Mouse (Mus musculus): ENCODE results near the gene Ulk4. TPM values are rescaled to one million over a fixed set of nuclear protein-coding genes. Genes with fewer than 3 reads are reported as not detected.

Ulk4 gene
- polyA plus RNA-seq, 1 experiment from 2014 or later, result 32.8 TPM

DNA sequence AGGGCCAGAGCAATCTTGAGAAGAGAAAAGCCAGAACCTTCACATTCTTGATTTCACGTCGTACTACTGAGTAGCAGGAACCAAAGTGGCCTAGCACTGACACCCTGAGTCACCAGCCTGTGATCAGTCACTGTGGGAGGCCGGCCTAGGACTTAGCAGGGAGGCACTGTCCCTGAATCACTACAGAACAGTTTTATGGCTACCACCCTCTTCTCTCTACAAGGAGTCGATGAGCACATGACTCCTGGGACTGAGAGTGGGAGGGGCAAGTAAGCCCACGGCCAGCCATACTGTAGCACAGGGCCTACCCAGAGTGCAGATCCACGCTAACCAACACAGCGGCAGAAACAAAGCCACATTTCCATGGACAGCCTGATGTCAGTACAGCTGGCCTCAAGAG, 183.2 kb downstream of the Ulk4 start:
- ATAC-seq (ENCODE audit: insufficient read depth), result no peak
- Histone ChIP-seq H3K36me3 (replicated peaks) (no peaks in the 10 kb centered on the region), H3K9me3 (replicated peaks) (no peaks in the 10 kb centered on the region), H3K9ac (no peak overlapping the region), H3K27me3 (no peaks in the 10 kb centered on the region), H3K4me2 (no peak overlapping the region), H3K27ac (replicated peaks) (no peak overlapping the region), H3K4me1 (replicated peaks) (no peaks in the 10 kb centered on the region), H3K4me3 (replicated peaks) (no peak overlapping the region)
- 63% methylated on average over 7 of the region's 7 CpGs for WGBS (ENCODE audit: insufficient replicate concordance)

DNA sequence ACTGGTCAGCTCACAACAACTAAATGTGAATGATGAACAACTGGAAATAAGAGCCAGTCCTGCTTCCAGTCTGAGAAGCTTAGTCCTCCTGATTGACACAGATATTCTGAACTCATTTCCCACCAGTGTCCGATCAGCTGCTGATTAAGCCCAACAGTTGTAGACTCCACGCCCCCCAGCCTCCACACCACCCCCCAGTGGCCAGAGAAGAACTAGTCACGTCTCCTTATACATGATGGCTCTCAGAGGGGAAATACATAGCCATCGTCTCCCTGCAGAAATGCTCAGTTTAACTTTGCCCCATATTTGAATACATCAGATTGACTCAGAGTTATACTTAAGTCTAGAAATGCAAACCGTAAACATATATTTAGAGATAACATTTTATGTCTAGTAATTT, 184.4 kb downstream of the Ulk4 start:
- Histone ChIP-seq H3K27me3 (no peaks in the 10 kb centered on the region), H3K9ac (no peak overlapping the region), H3K4me1 (replicated peaks) (no peaks in the 10 kb centered on the region), H3K4me2 (no peak overlapping the region), H3K9me3 (replicated peaks) (no peaks in the 10 kb centered on the region), H3K4me3 (replicated peaks) (no peak overlapping the region), H3K36me3 (replicated peaks) (no peaks in the 10 kb centered on the region), H3K27ac (replicated peaks) (no peak overlapping the region)
- 59% methylated on average over 5 of the region's 5 CpGs for WGBS (ENCODE audit: insufficient replicate concordance)
- no peak for ATAC-seq (ENCODE audit: insufficient read depth)

DNA sequence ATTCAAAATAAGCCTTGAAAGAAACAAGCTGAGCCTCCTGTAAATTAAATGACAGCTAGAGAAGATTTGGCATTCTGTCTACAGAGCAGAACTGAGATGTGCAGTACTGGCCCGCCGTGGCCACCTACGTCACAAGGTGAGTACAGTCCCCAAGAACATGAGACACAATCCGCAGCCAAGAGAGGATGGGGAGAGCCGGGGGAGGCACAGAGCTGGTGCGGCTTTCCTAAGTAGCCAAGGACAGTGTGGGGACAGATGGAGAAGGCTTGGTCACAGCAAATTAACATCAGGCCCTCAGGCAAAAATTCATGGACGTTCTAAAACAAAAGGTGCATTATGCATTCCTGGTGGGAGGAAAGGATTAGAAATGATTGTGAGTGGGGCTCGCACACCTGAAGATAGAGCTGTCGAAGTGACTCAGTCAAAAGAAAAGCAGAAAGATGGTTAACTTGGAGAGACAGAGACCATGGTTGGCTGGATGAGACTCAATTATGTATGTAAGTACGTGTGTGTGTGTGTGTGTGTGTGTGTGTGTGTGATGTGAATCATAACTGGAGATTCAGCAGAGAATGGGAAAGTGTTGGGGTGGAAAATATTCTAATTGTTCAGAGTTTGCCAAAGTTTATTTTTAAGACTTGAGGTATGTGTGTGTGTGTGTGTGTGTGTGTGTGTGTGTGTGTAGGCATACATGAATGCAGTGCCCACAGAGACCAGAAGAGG, 185.8 kb downstream of the Ulk4 start:
- 65% methylated on average over 10 of the region's 10 CpGs for WGBS (ENCODE audit: insufficient replicate concordance)
- Histone ChIP-seq H3K9me3 (replicated peaks) (no peaks in the 10 kb centered on the region), H3K9ac (no peak overlapping the region), H3K4me2 (no peak overlapping the region), H3K27ac (replicated peaks) (no peak overlapping the region), H3K4me3 (replicated peaks) (no peak overlapping the region), H3K27me3 (no peaks in the 10 kb centered on the region), H3K4me1 (replicated peaks) (no peaks in the 10 kb centered on the region), H3K36me3 (replicated peaks) (no peaks in the 10 kb centered on the region)
- ATAC-seq (ENCODE audit: insufficient read depth), result no peak

DNA sequence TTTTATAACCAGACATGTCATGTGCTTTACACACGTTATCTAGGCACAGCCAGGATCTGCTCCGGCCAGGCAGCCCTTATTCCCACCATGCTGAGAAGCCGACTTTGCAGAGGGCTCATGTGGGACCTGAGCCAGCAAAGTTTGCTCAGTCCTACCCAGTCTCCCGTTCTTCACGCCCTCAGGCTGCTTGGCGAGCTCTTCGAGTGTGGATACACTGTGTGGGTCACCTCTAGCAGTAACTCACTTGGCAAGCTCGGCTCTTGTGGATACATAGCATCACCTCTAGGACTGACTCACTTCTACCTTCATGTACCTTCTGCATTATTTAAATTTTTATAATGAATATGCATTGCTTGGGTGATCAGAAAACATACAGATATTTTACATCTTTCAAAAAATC, 189.3 kb downstream of the Ulk4 start:
- Histone ChIP-seq H3K36me3 (replicated peaks) (no peaks in the 10 kb centered on the region), H3K27ac (replicated peaks) (no peak overlapping the region), H3K4me2 (no peak overlapping the region), H3K4me1 (replicated peaks) (no peaks in the 10 kb centered on the region), H3K27me3 (no peaks in the 10 kb centered on the region), H3K9ac (no peak overlapping the region), H3K4me3 (replicated peaks) (no peak overlapping the region), H3K9me3 (replicated peaks) (no peaks in the 10 kb centered on the region)
- no peak for ATAC-seq (ENCODE audit: insufficient read depth)
- 65% methylated on average over 8 of the region's 8 CpGs for WGBS (ENCODE audit: insufficient replicate concordance)

DNA sequence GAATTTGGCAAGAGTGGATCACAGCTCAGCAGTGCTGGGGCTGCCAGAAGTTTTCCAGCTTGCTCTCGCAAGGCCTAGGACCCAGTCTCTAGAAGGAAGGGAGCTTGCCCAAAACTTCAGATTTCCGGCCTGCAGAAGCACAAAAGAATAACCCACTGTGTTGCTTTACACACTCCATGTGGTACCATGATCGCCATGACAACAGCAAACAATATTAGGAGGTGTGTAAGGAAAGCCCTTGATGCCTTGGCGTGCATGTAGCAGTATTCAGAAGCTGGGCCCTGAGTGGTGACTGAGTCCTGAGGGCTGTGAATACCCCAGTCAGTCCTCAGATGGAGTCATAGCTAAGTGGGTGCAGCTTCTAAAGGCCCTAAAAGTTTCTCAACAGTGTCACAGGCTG, 192.8 kb downstream of the Ulk4 start:
- Histone ChIP-seq H3K27ac (replicated peaks) (no peak overlapping the region), H3K9me3 (replicated peaks) (no peaks in the 10 kb centered on the region), H3K4me1 (replicated peaks) (no peaks in the 10 kb centered on the region), H3K4me3 (replicated peaks) (no peak overlapping the region), H3K27me3 (no peaks in the 10 kb centered on the region), H3K4me2 (no peak overlapping the region), H3K9ac (no peak overlapping the region), H3K36me3 (replicated peaks) (no peaks in the 10 kb centered on the region)
- ATAC-seq (ENCODE audit: insufficient read depth), result no peak
- 65% methylated on average over 4 of the region's 4 CpGs for WGBS (ENCODE audit: insufficient replicate concordance)

DNA sequence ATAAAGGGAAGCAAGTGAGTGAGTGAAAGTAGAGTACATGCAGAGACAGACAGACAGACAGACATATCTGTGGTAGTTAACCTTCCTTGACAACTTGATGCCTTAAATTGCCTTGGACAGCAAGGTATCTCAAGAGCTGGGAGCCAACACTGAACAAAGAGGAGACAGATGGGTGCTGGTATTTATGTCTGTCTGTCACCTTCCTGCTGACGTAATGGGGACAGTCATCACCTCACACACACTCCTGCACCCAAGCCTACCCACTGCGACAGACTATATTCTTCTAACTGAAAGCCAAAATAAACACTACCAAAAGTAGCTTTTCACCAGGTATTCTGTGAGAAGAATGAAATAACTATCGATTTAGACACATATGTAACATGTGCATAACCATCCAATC, 196.2 kb downstream of the Ulk4 start:
- H3K4me1 ChIP-seq (replicated peaks), result no peaks in the 10 kb centered on the region
- no peak for ATAC-seq (ENCODE audit: insufficient read depth)
- no peak overlapping the region for H3K27ac ChIP-seq (replicated peaks)
- no peaks in the 10 kb centered on the region for H3K27me3 ChIP-seq
- no peak overlapping the region for H3K4me3 ChIP-seq (replicated peaks)
- no peaks in the 10 kb centered on the region for H3K36me3 ChIP-seq (replicated peaks)
- no peak overlapping the region for H3K4me2 ChIP-seq
- WGBS (ENCODE audit: insufficient replicate concordance), result 64% methylated on average over 3 of the region's 3 CpGs
- no peaks in the 10 kb centered on the region for H3K9me3 ChIP-seq (replicated peaks)
- H3K9ac ChIP-seq, result no peak overlapping the region

DNA sequence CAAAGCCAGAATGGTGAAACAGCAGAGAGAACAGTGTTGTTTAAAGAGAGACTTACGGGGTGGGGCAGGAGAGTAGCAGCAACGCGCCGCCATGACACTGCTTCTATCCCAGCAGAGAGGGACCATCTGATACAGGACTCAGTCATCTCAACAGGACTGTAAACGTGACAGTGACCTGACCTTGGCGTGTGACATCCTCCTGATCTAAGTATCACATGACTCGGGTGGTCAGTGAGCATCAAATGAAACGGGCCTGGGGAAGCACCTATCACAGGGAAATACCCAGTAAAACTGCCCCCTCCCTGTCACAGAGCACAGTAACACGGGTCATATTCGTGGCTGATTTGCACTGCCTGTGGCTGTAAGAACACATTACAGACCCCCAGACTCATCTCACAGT, 196.6 kb downstream of the Ulk4 start:
- no peak overlapping the region for H3K4me2 ChIP-seq
- no peaks in the 10 kb centered on the region for H3K9me3 ChIP-seq (replicated peaks)
- no peaks in the 10 kb centered on the region for H3K27me3 ChIP-seq
- WGBS (ENCODE audit: insufficient replicate concordance), result 62% methylated on average over 10 of the region's 10 CpGs
- ATAC-seq (ENCODE audit: insufficient read depth), result no peak
- no peak overlapping the region for H3K9ac ChIP-seq
- H3K4me1 ChIP-seq (replicated peaks), result no peaks in the 10 kb centered on the region
- no peak overlapping the region for H3K4me3 ChIP-seq (replicated peaks)
- H3K27ac ChIP-seq (replicated peaks), result no peak overlapping the region
- H3K36me3 ChIP-seq (replicated peaks), result no peaks in the 10 kb centered on the region

DNA sequence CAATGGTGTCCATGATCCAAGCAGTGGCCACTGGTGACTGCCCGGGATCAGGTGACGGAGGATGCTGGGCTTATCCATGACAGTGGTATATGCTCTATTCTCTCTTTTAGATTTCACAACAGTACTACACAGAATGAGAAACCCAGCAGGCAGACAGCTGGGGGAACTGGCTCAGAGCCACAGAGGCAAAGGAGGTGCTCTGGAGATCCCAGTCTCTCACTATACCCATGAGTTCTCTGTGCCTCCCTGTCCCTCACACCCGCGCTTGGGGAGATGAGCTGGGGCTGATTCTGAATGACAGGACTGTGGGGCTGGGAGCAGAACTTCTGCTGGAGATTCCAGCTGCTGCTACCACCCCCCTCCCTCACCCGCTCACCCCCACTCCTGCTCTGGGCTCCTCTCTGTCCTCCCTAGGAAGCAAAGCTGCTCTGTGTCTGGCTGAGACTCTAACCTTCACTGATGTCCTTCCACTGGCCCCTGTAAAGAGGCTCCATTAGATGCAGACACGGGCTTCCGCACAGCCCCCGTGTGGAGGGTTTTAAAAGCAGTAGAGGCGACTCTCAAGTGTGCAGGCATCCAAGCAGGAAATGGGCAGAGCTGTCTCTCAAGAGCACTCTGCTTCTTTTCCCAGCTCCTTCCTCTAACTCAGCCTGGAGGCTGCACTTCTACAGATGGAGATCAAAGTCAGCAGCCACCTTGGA, 197.5 kb downstream of the Ulk4 start:
- no peaks in the 10 kb centered on the region for H3K27me3 ChIP-seq
- H3K9me3 ChIP-seq (replicated peaks), result no peaks in the 10 kb centered on the region
- 35% methylated on average over 9 of the region's 9 CpGs for WGBS (ENCODE audit: insufficient replicate concordance)
- H3K36me3 ChIP-seq (replicated peaks), result no peaks in the 10 kb centered on the region
- H3K4me2 ChIP-seq, result no peak overlapping the region
- H3K27ac ChIP-seq (replicated peaks), result no peak overlapping the region
- no peak for ATAC-seq (ENCODE audit: insufficient read depth)
- no peaks in the 10 kb centered on the region for H3K4me1 ChIP-seq (replicated peaks)
- H3K4me3 ChIP-seq (replicated peaks), result no peak overlapping the region
- H3K9ac ChIP-seq, result no peak overlapping the region

DNA sequence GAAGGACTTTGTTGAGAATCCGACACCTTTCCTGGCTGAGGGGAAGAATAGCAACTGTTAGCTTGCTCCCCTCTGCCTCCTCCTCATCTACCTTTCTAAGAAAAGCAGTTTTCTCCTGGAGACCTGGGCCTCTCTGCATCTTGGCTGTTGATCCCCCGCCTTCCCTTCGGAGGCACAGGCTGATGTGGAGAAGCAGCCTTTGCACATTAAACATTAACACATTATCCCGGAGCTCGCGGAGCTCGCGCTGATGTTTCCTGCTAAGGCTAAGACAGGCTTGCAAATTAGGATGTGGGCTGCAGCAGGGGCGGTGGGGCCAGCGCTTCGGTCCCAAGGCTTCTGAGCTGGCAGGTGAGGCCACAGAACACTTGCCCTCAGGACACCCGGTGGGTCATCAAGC, 200.7 kb downstream of the Ulk4 start:
- no peaks in the 10 kb centered on the region for H3K4me1 ChIP-seq (replicated peaks)
- no peak for ATAC-seq (ENCODE audit: insufficient read depth)
- H3K4me2 ChIP-seq, result no peak overlapping the region
- no peaks in the 10 kb centered on the region for H3K27me3 ChIP-seq
- 47% methylated on average over 12 of the region's 12 CpGs for WGBS (ENCODE audit: insufficient replicate concordance)
- no peak overlapping the region for H3K27ac ChIP-seq (replicated peaks)
- no peaks in the 10 kb centered on the region for H3K36me3 ChIP-seq (replicated peaks)
- no peak overlapping the region for H3K9ac ChIP-seq
- no peak overlapping the region for H3K4me3 ChIP-seq (replicated peaks)
- H3K9me3 ChIP-seq (replicated peaks), result no peaks in the 10 kb centered on the region

DNA sequence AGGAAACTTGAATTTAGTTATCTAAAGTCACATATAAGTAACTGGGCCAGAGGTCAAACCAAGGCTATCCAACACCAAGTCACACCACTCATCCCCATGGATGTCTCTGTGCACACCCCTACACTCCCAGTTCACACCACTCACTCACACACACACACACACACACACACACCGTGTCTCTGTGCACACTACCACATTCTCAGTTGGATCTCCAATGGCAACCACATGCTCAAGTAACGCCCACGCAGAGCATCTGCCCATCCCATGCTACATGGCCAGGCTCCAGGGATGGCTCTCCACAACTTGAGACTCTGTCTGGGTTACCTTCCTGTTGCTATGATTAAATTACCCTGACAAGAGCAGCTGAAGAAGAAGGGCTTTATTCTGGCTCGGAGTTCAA, 201.8 kb downstream of the Ulk4 start:
- ATAC-seq (ENCODE audit: insufficient read depth), result no peak
- Histone ChIP-seq H3K4me2 (no peak overlapping the region), H3K4me3 (replicated peaks) (no peak overlapping the region), H3K9ac (no peak overlapping the region), H3K4me1 (replicated peaks) (no peaks in the 10 kb centered on the region), H3K36me3 (replicated peaks) (no peaks in the 10 kb centered on the region), H3K27ac (replicated peaks) (no peak overlapping the region), H3K9me3 (replicated peaks) (no peaks in the 10 kb centered on the region), H3K27me3 (no peaks in the 10 kb centered on the region)
- WGBS (ENCODE audit: insufficient replicate concordance), result 70% methylated on average over 4 of the region's 4 CpGs

DNA sequence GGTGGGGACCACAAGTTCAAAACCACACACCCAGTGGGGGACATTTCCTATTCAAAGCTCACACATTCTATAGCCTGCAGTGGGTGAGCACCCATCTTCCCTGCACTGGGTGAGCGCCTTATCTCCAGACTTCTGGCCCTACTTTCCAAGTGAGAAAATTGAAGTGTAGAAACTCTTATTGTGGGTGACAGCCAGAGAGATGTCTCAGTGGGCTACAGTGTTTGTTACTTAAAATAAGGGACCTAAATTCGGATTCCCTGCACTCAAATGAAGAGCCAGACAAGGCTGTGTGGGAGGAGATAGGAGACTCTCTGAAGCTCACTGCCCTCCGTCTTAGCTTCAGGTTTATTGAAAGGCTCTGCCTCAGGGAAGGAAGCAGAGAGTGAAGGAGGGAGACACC, 202.3 kb downstream of the Ulk4 start:
- WGBS (ENCODE audit: insufficient replicate concordance), result 62% methylated on average over 3 of the region's 3 CpGs
- Histone ChIP-seq H3K36me3 (replicated peaks) (no peaks in the 10 kb centered on the region), H3K27me3 (no peaks in the 10 kb centered on the region), H3K4me3 (replicated peaks) (no peak overlapping the region), H3K9ac (no peak overlapping the region), H3K4me1 (replicated peaks) (no peaks in the 10 kb centered on the region), H3K4me2 (no peak overlapping the region), H3K27ac (replicated peaks) (no peak overlapping the region), H3K9me3 (replicated peaks) (no peaks in the 10 kb centered on the region)
- no peak for ATAC-seq (ENCODE audit: insufficient read depth)

Data from liver, embryonic 15.5 days (tissue).